Mouse (Mus musculus) mature B cell (primary cell): ENCODE measurements around the gene Snrnp27.

Experiments
- in situ Hi-C: fragments of 300-500 bp; cut with MboI; formaldehyde crosslinking; loops from 2 replicates; pipeline ENCODE4 v1.14.3; 2019

Gene Snrnp27

DNA sequence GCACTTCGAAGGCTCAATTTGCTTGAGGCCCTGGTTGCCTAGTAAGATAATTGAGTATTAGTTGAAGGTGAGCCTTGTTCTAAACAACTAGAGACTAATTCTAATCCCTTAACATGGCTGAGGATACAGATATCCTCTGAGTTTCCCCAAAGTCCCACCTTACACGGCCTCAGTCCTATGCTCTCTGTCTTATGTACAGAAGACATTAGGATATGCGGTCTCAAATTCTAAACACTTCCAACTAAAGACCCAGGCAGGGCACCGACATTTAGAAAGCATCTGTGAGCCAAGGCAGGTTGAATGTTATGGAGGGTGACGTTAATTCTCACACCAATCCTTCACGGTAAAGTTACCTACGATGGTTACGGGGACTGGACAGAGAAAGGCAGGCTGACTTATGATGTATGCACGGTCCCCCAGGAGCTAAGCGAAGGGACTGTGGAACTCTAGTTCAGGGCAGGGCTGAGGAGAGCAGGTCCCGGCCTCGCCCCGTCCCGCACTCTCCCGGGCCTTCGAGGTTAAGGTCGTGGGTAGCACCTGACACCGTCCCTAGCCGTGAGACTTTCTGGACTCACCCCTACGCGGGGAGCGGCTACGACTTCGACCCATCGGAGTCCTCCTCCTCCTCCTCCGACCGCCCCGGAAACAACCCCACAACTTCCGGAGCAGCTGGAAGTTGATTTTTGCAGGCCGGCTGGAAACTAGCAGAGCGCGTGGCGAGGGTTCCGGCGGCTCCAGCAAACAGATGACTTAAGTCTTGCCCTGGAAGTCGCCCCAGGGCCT lies at the start of gene Snrnp27:
Snrnp27 (minus strand) TSS at position 651 of the 783 bp plus-strand sequence.
- in situ Hi-C loops = loop anchor here (25.0 kb wide), 1 partner anchor 247 kb away; the partner anchor contains the start of genes C87436 and Gm44790

DNA sequence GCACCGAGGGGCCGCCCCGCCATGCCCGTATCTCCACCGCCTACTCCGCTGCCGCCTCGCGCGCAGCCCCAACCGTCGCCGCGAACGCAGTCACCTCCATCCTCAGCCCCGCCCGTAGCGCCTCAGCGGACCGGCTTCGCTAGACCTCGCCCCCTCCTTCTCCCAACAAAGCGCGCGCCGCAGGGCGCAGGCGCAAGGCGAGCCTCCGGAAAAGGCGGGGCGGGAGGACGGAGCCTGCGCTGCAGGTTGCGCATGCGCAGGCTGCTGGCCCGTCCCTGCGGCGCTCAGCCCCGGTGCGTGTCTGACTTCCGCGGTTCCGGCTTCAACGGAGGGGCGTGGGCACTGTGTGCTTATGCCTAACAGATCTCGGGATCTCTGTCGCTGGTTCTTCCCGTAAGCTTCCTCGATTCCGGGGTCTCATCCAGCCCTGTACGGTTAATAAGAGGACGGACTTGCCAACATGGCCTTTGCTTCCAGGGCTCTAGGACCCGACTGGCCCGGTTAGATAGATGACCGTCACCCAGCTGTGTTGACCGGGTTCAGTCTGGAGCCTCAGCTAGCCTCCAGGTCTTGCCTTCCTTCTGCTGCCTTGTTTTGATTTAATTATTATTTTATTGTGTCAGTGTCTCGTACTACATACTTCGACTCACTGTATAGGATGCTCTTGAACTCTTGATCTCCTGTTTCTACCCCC lies 49.0 kb upstream of the Snrnp27 start, which contains the start of gene Gmcl1:
Gmcl1 (minus strand) TSS at position 201 of the 694 bp plus-strand sequence.
- in situ Hi-C loops = no loop called here

DNA sequence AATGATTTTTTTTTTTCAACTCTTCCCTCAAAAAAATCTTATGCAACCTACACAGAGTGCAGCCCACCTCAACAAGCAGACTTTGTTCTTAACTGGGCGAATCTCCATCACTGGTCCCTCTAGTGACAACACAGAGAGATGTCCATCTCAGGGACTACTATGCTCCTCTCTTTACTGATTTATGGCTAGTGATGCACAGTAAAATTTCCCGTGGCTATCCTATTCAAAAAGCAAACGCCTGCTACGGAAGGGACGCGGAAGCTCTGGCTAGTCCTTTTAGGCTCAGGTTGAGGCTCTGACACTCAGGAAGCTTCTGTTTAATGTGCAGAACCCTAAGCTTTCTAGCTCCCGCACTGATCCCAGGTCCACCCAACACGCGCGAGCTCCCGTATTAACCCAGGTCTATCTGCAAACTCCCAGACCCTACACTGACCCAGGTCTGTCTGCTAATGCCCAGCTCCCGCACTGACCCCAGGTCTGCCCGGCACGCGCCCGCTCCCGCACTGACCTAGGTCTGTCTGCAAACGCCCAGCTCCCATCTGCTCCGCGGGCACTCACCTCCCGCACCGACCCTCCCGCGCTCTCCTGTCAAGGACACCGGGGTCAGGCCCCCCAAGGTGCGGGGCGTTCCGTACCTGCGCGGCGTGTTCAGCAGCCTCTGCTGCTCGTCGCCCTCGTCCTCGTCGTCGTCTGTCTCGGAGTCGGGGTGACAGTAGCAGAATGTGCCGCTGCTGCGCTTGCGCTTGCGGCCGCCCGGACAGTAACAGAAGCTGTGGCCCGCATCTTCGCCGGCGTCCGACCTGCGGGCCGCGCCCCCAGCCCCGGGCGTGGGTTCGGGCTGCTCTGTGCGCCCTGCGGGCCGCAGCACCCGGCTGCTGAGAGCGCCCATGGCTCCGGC lies 48.2 kb upstream of the Snrnp27 start:
- in situ Hi-C loops = no loop called here

DNA sequence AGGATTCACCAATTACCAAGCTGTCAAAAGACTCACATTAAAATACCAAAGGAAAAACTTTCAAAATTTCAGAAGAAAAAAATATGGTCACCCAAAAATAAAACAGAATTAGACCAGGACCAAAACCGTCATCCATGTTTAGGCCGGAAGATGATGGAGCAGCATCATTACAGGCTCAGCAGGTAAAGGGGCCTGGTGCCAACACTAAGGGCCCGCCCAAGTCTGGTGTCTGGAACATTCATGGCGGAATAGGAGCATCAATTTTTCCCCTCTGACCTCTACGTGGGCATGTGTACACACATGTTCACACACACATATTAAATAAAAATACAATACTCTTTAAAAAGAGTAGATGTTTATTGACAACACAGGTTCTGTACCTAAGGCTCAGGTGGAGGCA lies 44.4 kb upstream of the Snrnp27 start:
- in situ Hi-C loops = no loop called here

DNA sequence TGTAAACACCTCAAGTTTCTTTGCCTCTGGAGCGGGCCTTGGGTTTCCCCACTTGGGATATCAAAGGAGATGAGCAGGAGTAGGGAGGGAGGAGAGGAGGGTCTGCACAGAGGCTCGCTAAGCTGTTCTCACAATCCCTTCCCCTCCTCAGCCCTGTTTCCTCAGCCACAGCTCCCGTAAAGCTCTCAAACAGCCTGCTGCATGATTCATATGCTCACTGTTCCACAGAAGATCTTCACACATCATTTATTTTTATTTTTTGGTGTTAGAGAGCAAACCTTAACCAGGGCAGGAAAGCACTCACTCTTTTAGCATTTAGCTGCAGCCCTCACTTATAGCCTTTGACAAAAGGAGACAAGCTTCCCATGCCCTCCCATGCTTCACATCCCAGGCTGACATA lies 37.7 kb upstream of the Snrnp27 start:
- in situ Hi-C loops = no loop called here

DNA sequence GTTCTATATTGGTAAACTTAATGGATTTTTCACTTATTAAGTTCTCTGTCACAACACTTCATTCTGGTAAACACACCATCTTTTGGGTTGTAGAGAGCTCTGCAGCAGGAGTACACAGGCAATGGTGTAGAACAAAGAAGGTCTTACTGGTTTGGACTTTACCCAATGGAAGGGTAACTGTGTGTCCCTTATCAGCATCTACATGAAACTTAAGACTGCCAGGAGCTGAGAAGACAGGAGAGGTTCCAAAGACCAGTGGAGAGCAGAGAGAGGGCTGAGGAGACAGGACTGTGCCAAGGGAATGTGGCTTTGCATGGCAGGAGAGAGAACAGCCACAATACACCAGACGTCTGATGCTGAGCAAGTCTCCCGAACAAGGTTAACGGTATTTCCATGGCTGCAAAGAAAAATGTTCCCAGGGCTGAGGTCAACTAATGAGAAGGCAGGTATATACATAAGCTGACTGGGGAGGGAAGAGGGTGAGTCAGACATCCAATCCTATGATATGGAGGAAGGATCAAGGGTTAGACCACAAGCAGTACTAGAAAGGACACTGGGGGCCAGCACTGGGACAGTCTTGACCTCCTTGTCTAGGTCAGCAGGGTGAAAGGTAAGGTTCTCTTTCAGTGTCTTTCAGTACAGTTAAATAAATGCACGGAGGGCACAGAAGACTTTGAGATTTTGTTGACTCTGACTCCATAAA lies 23.9 kb upstream of the Snrnp27 start:
- in situ Hi-C loops = no loop called here

DNA sequence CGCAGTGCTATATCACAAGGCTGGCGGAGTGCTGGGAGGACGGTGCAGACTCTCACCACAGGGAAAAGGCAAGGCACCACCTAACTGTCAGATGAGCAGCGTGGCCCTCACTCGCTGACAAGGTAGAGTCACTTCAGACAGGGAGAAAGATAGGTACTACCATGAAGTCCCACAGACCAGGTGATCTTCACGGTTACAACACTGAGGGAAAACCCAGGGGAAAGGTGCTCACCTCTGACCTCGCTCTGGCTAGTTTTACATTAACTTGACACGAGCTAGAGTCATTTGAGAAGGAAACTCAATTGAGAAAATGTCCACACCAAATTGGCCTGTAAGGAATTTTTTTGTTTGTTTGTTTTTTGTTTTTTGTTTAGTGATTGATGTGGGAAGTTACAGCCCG lies 18.3 kb upstream of the Snrnp27 start:
- in situ Hi-C loops = no loop called here

DNA sequence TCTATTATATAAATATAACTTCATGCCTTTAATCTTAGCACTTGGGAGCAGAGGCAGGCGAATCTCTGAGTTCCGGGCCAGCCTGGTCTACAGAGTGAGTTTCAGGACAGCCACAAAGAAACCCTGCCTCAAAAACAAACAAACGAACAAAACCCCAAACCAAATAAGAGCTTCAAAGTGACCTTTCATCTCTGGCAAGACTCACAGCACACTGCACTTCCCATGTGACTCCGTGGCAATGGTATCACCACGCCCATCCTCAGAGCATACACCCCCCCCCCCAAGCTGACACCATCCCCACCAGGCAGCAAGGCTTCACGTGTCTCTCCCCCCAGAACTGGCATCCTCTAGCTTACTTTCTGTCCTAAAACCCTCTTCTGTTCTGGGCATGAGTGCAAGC lies 13.6 kb upstream of the Snrnp27 start:
- in situ Hi-C loops = loop anchor here (25.0 kb wide), 1 partner anchor 261 kb away; the partner anchor contains the start of genes C87436 and Gm44790

DNA sequence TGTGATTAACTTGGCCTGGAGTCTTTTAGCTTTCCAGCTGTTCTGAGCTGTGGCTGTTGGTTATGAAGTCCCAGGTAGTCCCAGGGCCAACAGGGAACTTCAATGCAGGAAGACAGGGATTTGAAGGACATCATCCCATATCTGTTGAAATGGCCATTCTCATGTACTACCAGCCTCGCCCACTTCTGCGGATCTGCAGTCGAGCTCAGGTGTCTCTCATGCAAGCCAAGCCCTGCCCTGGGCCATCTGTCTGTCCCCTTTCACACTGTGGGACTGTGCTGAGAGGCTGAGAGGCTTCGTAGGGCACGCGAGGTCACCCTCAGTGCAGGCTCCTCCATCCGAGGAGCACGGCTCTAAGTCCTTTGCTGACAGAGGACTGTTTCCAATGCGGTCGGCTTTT lies 11.9 kb upstream of the Snrnp27 start:
- in situ Hi-C loops = loop anchor here (25.0 kb wide), 1 partner anchor 259 kb away; the partner anchor contains the start of genes C87436 and Gm44790

DNA sequence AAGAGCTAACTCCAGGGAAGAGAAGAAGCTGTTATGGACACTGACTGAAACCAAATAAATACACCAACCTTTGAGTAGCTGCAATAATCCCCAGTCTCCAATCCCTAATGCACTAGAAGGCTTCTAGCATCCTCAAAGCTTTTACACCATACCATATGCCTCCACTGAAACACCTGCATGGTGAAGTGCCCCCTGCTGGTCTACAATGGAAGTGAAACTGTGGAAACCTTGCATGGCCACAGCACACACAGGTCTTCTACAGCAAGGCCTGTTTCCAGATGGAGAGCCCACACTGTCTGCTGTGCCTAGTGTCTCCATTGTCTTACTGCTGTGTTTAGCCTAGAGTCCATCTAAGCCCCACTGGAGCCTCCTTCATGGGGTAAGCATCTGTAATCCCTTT lies 10.1 kb upstream of the Snrnp27 start:
- in situ Hi-C loops = loop anchor here (25.0 kb wide), 1 partner anchor 257 kb away; the partner anchor contains the start of genes C87436 and Gm44790

DNA sequence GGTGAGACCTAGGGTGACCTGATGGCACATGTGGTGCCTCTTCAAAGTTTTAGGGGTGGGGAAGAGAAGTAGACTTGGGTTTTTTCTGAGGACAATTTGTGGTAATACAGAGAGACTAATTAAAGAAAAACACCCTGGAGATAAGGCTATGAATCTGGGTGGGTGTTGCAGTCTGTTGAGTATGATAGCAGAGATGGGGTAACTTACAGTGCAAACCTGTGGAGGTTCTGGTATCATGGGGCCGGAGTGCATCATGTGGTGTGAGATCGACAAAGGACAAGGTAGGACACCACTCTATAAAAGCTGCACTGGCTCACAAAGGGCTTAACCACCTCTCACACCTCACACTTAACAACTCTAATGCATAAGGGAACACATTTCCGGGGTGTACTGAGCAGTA lies 5.3 kb upstream of the Snrnp27 start:
- in situ Hi-C loops = loop anchor here (25.0 kb wide), 1 partner anchor 252 kb away; the partner anchor contains the start of genes C87436 and Gm44790

DNA sequence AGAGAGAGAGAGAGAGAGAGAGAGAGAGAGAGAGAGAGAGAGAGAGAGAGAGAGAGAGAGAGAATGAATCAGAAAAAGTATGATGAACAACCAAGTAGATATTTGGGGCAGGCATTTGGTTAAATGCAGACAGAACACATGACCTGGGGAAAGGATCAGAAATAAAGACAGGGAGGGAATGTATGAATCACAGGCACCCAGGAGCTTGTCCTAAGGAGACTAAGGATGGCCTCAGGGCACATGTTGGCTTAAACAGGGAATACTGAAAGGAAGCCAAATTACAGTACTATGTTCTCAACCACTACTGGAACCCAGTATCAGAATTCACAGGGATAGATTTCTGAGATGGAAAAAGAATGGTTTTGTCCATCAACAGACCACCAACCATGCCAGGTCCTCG lies 2.6 kb upstream of the Snrnp27 start:
- in situ Hi-C loops = loop anchor here (25.0 kb wide), 1 partner anchor 250 kb away; the partner anchor contains the start of genes C87436 and Gm44790

DNA sequence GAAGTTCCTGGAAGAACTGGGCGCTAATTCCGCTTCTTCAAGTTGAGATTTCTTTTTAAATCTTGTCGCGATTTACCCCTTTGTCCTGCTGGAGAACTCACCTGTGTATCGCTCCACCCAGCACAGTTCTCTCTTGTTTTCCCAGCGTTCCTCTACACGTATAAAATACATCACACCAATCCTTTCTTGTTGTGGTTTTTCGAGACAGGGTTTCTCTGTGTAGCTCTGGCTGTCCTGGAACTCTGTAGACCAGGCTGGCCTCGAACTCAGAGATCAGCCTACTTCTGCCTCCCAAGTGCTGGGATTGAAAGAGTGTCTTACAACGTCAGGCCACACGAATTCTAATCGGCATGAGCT lies 311 bp upstream of the Snrnp27 start:
- in situ Hi-C loops = loop anchor here (25.0 kb wide), 1 partner anchor 247 kb away; the partner anchor contains the start of genes C87436 and Gm44790

DNA sequence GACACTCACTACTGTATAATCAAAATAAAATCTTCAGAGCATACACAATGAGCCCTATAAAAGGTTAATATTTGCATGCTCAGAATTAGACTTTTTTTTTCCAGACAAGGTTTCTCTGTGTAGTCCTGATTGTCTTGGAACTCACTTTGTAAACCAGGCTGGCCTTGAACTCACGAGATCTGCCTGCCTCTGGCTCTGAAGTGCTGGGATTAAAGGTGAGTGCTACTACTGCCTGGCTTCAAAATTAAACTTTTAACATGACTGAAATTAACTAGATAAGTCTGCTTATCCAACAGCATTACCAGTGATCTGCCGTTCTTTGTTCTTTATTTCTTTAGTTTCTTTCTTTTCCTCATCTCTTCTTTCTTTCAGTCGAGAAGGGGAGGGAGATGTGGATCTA lies 3.0 kb downstream of the Snrnp27 start:
- in situ Hi-C loops = loop anchor here (25.0 kb wide), 1 partner anchor 244 kb away; the partner anchor contains the start of genes C87436 and Gm44790

DNA sequence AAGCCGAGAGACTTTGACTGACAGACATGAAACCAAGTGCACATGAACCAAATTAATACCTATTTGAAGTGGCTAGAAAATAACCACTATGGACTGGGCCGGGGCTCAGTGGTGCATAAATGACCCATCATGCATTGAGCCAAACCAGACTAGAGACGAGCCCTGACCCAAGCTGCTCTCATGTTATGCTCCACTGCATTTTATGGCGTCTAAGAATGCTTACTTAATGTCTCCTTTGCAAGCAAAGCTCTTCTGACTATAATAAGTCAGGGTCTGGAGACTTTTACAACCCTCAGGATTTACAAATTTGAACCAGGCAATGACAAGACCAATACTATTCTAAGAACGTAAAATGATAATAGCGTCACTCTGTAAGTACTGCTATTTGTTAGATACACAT lies 6.0 kb downstream of the Snrnp27 start:
- in situ Hi-C loops = loop anchor here (10.0 to 25.0 kb wide), 2 partner anchors 124 to 241 kb away; partner anchors contain the start of genes C87436 and Gm44790

DNA sequence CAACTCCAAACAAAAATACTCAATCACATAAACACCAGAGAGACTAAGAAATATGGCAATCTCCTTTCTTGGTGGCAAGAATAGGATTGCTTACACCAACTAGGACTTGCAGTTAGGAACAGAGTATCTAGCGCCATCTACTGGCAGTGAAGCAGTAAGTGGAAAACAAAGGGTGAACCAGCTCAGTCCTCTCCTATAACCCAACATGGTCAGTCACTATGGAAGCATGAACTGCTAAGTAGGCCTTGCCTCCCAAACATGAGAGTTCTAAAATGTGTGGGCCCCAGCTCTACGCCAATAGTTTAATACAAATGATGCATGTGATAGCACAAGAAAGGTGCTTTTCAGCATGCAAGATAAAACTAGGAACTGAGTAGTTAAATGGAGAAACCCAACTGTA lies 13.4 kb downstream of the Snrnp27 start:
- in situ Hi-C loops = loop anchor here (10.0 kb wide), 1 partner anchor 116 kb away; no protein-coding TSS in a partner anchor

DNA sequence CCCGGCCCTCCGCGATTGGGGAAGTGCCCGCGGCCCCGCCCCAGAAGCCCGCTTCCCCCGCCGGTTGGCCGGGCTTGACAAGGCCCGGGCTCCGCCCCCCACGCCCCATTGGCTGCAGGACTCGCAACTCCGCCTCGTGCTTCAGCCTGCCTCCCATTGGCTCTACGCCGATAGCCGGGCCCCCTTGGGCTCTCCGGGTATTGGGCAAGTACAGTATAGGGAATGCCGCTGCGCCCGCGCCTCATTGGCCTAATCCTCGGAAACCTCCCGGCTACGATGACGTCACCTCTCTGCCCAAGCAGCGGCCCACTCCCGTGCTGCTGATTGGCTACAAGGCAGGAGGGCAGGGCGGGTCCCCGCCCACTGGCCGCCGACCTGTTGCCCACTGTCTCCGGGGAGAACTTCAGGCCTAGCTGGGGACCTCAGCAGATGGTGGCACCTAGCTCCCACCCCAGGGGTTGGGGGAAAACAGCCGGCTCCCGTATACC lies 15.0 kb downstream of the Snrnp27 start:
- in situ Hi-C loops = no loop called here

DNA sequence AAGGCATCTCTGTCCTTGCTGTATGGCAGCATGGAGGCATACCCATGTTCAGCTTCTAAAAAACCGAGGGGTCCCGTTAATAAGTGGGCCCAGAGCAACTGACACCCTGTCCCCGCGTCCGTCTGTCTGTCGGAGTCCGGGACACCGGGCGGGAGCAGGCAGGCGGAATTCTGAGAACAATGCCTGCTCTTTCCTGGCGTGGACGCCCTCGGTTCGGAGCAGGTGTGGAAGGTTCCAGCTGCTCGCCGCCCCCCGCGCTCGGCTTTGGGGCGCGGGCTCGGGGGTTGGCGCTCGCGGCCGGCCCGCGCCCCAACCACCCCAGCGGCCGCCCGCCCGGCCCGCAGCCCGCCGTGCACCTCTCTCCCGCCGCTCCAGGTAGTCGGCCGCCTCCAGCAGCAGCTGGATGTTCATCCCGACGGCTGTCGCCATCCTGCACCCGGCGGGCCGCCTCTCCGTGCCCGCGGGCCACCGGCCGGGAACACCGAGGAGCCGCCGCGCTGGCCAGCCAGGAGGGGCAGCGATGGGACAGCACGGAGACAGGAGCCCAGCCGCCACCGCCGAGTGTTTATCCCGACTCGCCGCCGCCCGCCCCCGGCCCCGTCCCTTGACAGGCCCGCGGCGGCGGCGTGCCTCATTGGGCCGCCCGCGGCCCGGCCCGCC lies 15.6 kb downstream of the Snrnp27 start, which contains the start of gene Mxd1:
Mxd1 (minus strand) TSS at position 582 of the 660 bp plus-strand sequence.
- in situ Hi-C loops = no loop called here

DNA sequence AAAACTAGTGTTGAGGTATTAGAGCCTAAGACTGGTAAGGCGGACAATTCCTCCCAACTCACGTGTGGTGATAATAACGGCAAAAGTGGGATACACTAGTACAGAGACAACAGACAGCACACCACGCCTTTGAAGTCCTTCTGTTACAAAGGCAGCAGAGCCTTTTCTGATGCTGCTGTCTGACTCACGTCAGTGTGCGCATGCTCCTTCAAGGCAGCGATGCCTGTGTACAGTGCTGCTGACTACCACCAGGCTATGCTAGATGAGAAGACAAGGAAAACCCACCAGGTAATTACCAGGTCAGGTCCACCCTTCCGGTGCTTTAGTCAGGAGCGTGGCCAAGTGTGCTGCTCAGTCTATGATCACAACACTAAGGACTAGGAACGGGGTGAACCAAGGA lies 17.3 kb downstream of the Snrnp27 start:
- in situ Hi-C loops = no loop called here
